ENCODE assay signal across 8 mouse cellular contexts in the genomic region with DNA sequence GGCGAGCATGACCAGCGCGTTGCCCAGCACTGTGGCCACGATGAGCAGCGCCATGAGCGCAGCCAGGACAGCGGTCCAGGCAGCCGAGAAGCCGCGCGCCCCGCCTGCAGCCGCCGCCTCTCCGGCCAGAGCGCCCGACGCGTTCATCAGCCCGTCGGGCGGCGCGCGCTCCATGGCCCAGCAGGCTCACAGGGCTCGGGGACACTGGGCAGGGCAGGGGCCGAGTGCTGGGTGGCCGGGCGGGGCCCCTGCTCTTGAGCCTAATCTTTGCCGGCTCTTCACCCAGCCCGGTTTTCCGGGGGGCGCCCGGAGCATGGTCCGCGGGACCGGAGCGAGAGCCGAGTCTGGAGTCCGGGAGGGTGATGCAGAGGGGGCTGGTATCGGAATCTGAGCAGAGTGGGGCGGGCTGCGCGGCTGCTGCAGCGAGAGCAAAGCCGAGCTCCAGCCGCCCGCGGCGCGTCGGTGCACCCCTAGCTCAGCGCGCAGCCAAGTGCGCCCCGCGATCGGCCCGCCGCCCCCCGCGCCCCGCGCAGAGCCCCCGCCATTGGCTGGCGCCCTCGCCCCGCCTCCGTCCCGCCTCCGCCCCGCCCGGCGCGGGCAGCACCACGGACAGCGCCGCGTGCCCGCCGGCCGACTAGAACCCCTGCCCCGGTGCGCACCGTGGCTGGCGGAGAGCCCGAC. TPM values are rescaled to one million over a fixed set of nuclear protein-coding genes. Genes with fewer than 3 reads are reported as not detected.
DNase-seq lines count a peak whose midpoint lies in the region; ATAC-seq and TF ChIP-seq lines count a peak whose summit lies in the region.

A gene (minus strand): TSS at position 511 of the 681 bp plus-strand sequence.

- peak within 1 kb of the TSS; percentile 94 for H3K4me2 ChIP-seq in hindbrain, postnatal 0 days (ENCODE audit: low read depth, low read length)

- intact Hi-C loops in left cerebral cortex, postnatal 25 days (cut with DNase I): no loop called here

- no peak within 1 kb of the TSS for H3K27ac ChIP-seq in hindbrain, postnatal 0 days
- H3K27ac ChIP-seq in small intestine, adult 2 months (ENCODE audit: insufficient read depth, low read depth, low read length): no peak within 1 kb of the TSS

- H3K36me3 ChIP-seq in hindbrain, postnatal 0 days (ENCODE audit: insufficient read depth, low read length): no peaks in the 10 kb centered on the region
- H3K36me3 ChIP-seq in small intestine, adult 2 months (ENCODE audit: control insufficient read depth, insufficient read depth, low read length): no peaks in the 10 kb centered on the region

- TF ChIP-seq POLR2A in small intestine, adult 2 months (IDR thresholded peaks at IDR 0.05; ENCODE audit: low read depth, low read length): no peak

- peak within 1 kb of the TSS; percentile 48 for H3K9ac ChIP-seq in hindbrain, postnatal 0 days (replicated peaks; ENCODE audit: low read length)

- peaks cover 6% of the 10 kb centered on the region; the same call in 1 of the 2 replicates for H3K27me3 ChIP-seq in hindbrain, postnatal 0 days (ENCODE audit: insufficient read depth, low read length)
- H3K27me3 ChIP-seq in small intestine, adult 2 months (ENCODE audit: control insufficient read depth, insufficient read depth, low read length): peaks cover 58% of the 10 kb centered on the region

- 1% methylated on average over 75 of the region's 87 CpGs for WGBS in hindbrain, postnatal 0 days
- WGBS in small intestine, adult 2 months: under 1% methylated on average over 71 of the region's 87 CpGs

- H3K4me1 ChIP-seq in hindbrain, postnatal 0 days (ENCODE audit: insufficient read depth, low read length): peaks cover 7% of the 10 kb centered on the region; the same call in 1 of the 2 replicates
- peaks cover 12% of the 10 kb centered on the region for H3K4me1 ChIP-seq in small intestine, adult 2 months (ENCODE audit: control insufficient read depth, insufficient read depth, insufficient read length, low read length)

- no peak for TF ChIP-seq CTCF in hindbrain, postnatal 0 days (IDR thresholded peaks at IDR 0.05; ENCODE audit: low read depth)
- TF ChIP-seq CTCF in small intestine, adult 2 months (IDR thresholded peaks at IDR 0.05; ENCODE audit: extremely low read depth, insufficient read length, insufficient replicate concordance, low read depth, low read length): no peak

- peak; percentile 72 for DNase-seq in R1 (ENCODE audit: low read depth, low spot score)
- peak; percentile 75 for DNase-seq in cerebellum, adult 8-10 months
- DNase-seq in gastrocnemius, adult 18-20 months (ENCODE audit: low spot score): peak; percentile 57
- DNase-seq in hindbrain, postnatal 0 days (ENCODE audit: low spot score): peak; percentile 70
- peak in 1 of 2 experiments; percentile 76 for DNase-seq in left cerebral cortex, postnatal 25 days (ENCODE audit: low spot score in 2 of 2)

- H3K4me3 ChIP-seq in hindbrain, postnatal 0 days (ENCODE audit: low read length): peak within 1 kb of the TSS; percentile 57
- H3K4me3 ChIP-seq in small intestine, adult 2 months (ENCODE audit: low read depth, low read length): peak within 1 kb of the TSS; percentile 63

- peak; percentile 66 for ATAC-seq in hindbrain, postnatal 0 days
- ATAC-seq in megakaryocyte progenitor cell, adult 5-6 weeks (replicated peaks; ENCODE audit: poor library complexity): peak; percentile 76
- ATAC-seq in activated CD4-positive, CD25-positive, alpha-beta regulatory T cell, adult 4 months: no peak

- H3K9me3 ChIP-seq in hindbrain, postnatal 0 days (ENCODE audit: low read length): no peaks in the 10 kb centered on the region

RNA-seq across cellular contexts. Expression of the gene that starts here (rescaled TPM):
- not detected for total RNA-seq in gastrocnemius, adult 18-20 months (2021)
- 5.9 and 11.4 TPM in 2 replicates for total RNA-seq in hindbrain, postnatal 0 days (2014; rRNA removed)
- 3.4 and 3.6 TPM in 2 replicates for polyA plus RNA-seq in hindbrain, postnatal 0 days (2015; fragmentation: Nextera tagmentation; extraction: Ambion mirVana)
- 10 to 100 TPM; 74.4 to 96.9 TPM for total RNA-seq in left cerebral cortex, postnatal 25 days (2021)
- total RNA-seq in megakaryocyte progenitor cell, adult 5-6 weeks (2015): not detected in 2 replicates
- total RNA-seq in megakaryocyte progenitor cell, adult 5-6 weeks (2017): not detected in 2 replicates
- polyA plus RNA-seq in small intestine, adult 2 months (2012; rRNA removed): 0.06 and 0.08 TPM in 2 replicates
- polyA plus RNA-seq in activated CD4-positive, CD25-positive, alpha-beta regulatory T cell, adult 4 months (2017; shearing (Covaris generic)): not detected

Comparison
In these comparisons a context has a peak if more than half of its experiments do, and no peak if none do; other contexts are left out.
1. Peak in DNase-seq in gastrocnemius, adult 18-20 months; RNA of the gene not detected or under 1 TPM.
2. Peak in ATAC-seq in megakaryocyte progenitor cell, adult 5-6 weeks; RNA of the gene not detected or under 1 TPM.